Mouse (Mus musculus) T-cell, adult 2 months (primary cell): Measurements from ENCODE around the gene Tfr2.

ENCODE experiments used
- DNase-seq: peaks from one replicate; pipeline ENCODE4 v3.0.0; 2022; ENCODE audit warnings: low spot score

Tfr2 gene

GRCm38 (mm10) chr5:137537461-137537860 is 32.2 kb upstream of the Tfr2 start:
- DNase-seq, result no peak

- no peak for DNase-seq
Observed at GRCm38 (mm10) chr5:137539291-137539801, 30.3 kb upstream of the Tfr2 start.

GRCm38 (mm10) chr5:137540991-137541390 is 28.6 kb upstream of the Tfr2 start:
- no peak for DNase-seq

GRCm38 (mm10) chr5:137541768-137542540 is 27.7 kb upstream of the Tfr2 start:
- DNase-seq, result no peak

GRCm38 (mm10) chr5:137544926-137545325 is 24.7 kb upstream of the Tfr2 start:
- DNase-seq, result no peak

GRCm38 (mm10) chr5:137545596-137545995 is 24.0 kb upstream of the Tfr2 start:
- DNase-seq, result no peak

GRCm38 (mm10) chr5:137549840-137550239 is 19.8 kb upstream of the Tfr2 start:
- no peak for DNase-seq

- peak; percentile 27 for DNase-seq
Observed at GRCm38 (mm10) chr5:137551119-137551518, 18.5 kb upstream of the Tfr2 start.

- DNase-seq, result no peak
Observed at GRCm38 (mm10) chr5:137553000-137553399, 16.6 kb upstream of the Tfr2 start.

GRCm38 (mm10) chr5:137553411-137553837 is 16.2 kb upstream of the Tfr2 start, which contains the start of gene Actl6b:
Gene Actl6b, plus strand, starts transcription at chr5:137553517.
- DNase-seq, result peak; percentile 12

GRCm38 (mm10) chr5:137553898-137554297 is 15.7 kb upstream of the Tfr2 start:
- no peak for DNase-seq

GRCm38 (mm10) chr5:137561556-137561955 is 8.1 kb upstream of the Tfr2 start:
- no peak for DNase-seq

- no peak for DNase-seq
Observed at GRCm38 (mm10) chr5:137562965-137563364, 6.7 kb upstream of the Tfr2 start.

GRCm38 (mm10) chr5:137565744-137566143 is 3.9 kb upstream of the Tfr2 start:
- no peak for DNase-seq

- DNase-seq, result no peak
Observed at GRCm38 (mm10) chr5:137566416-137566815, 3.2 kb upstream of the Tfr2 start.

- no peak for DNase-seq
Observed at GRCm38 (mm10) chr5:137568223-137568798, 1.3 kb upstream of the Tfr2 start.

GRCm38 (mm10) chr5:137569031-137569430 is 609 bp upstream of the Tfr2 start:
- no peak for DNase-seq

GRCm38 (mm10) chr5:137570181-137570580 is 541 bp downstream of the Tfr2 start:
- no peak for DNase-seq

- no peak for DNase-seq
Observed at GRCm38 (mm10) chr5:137570691-137571586, 1.3 kb downstream of the Tfr2 start.

GRCm38 (mm10) chr5:137574470-137574901 is 4.8 kb downstream of the Tfr2 start:
- no peak for DNase-seq

- DNase-seq, result no peak
Observed at GRCm38 (mm10) chr5:137580246-137580645, 10.6 kb downstream of the Tfr2 start.

GRCm38 (mm10) chr5:137582702-137583101 is 13.1 kb downstream of the Tfr2 start:
- no peak for DNase-seq
